In the genomic region with DNA sequence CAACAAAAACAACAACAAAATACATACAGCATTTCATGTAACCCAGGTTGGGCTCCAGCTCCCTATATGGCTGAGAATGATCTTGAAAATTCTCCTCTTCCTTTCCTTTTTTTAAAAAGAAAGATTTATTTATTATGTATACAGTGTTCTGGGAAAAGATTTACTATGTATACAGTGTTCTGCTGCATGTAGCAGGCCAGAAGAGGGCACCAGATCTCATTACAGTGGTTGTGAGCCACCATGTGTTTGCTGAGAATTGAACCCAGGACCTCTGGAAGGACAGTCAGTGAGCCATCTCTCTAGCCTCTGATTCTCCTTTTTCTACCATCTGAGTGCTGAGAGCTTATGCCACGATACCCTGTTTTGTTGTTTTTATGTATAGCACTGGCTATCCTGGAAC, we compare ENCODE assay signal across 36 mouse cellular contexts. TPM values are rescaled to one million over a fixed set of nuclear protein-coding genes. Genes with fewer than 3 reads are reported as not detected.
DNase-seq lines count a peak whose midpoint lies in the region; ATAC-seq and TF ChIP-seq lines count a peak whose summit lies in the region.
"Had no signal": no experiment of that assay in that cellular context is flagged by ENCODE, and none has a peak within 500 bp of the region (broad histone marks: within the 10 kb centered on the region; RNA-seq: fewer than 3 reads in every experiment).

No protein-coding gene starts in this region.

- peak; percentile 38 for TF ChIP-seq CTCF in heart, adult 2 months (IDR thresholded peaks at IDR 0.05)
- TF ChIP-seq CTCF in liver, embryonic 14.5 days (IDR thresholded peaks at IDR 0.05; ENCODE audit: low read depth), result peak; percentile 32; the same call in 1 of the 2 replicates
- TF ChIP-seq CTCF in midbrain, postnatal 0 days (IDR thresholded peaks at IDR 0.05), result peak; percentile 33; the same call in 1 of the 2 replicates
- peak; percentile 16 to 41 (median 22); a peak in 4 of 6 replicates for TF ChIP-seq CTCF in MEL (IDR thresholded peaks at IDR 0.05 in 2 of 3, conservative IDR thresholded peaks at IDR 0.05 in 1 of 3; ENCODE audit: control insufficient read depth in 1 of 3, insufficient read depth in 1 of 3, low read depth in 2 of 3, low read length in 3 of 3, poor library complexity in 1 of 3, severe bottlenecking in 1 of 3)

- peak; percentile 11 for TF ChIP-seq RAD21 in MEL (IDR thresholded peaks at IDR 0.05; ENCODE audit: low read depth, low read length)

- H3K27me3 ChIP-seq in heart, adult 2 months (ENCODE audit: control insufficient read depth, insufficient read depth, low read length), result no peaks in the 10 kb centered on the region
- no peaks in the 10 kb centered on the region for H3K27me3 ChIP-seq in liver, embryonic 14.5 days (ENCODE audit: control insufficient read depth, insufficient read depth, low read length)
- 0 out of 2 replicates have a peak, but pooled peaks cover 16% of the 10 kb centered on the region for H3K27me3 ChIP-seq in liver, embryonic 12.5 days (replicated peaks)
- no peaks in the 10 kb centered on the region for H3K27me3 ChIP-seq in midbrain, postnatal 0 days (ENCODE audit: insufficient read depth, low read length)
- no peaks in the 10 kb centered on the region for H3K27me3 ChIP-seq in midbrain, embryonic 16.5 days (ENCODE audit: control insufficient read depth, insufficient read depth, low read depth, low read length)
- H3K27me3 ChIP-seq in MEL (ENCODE audit: control insufficient read depth in 1 of 2, insufficient read depth in 2 of 2, low read length in 2 of 2), result no peaks in the 10 kb centered on the region
- H3K27me3 ChIP-seq: heart, embryonic 12.5 days; limb, embryonic 15.5 days; Patski had no signal

- H3K79me2 ChIP-seq in heart, adult 2 months (replicated peaks; ENCODE audit: control insufficient read depth, insufficient read depth, low read length), result no peaks in the 10 kb centered on the region
- peaks cover 2% of the 10 kb centered on the region; the same call in 1 of the 2 replicates for H3K79me2 ChIP-seq in MEL (ENCODE audit: control insufficient read depth, insufficient read depth, low read length, poor library complexity)

- TF ChIP-seq POLR2A in heart, adult 2 months (IDR thresholded peaks at IDR 0.05; ENCODE audit: insufficient read depth, low read depth, low read length), result no peak
- TF ChIP-seq POLR2A in MEL (IDR thresholded peaks at IDR 0.05; ENCODE audit: control insufficient read depth in 1 of 2, insufficient read depth in 1 of 2, low read depth in 1 of 2, low read length in 2 of 2, poor library complexity in 1 of 2), result no peak

- H3K36me3 ChIP-seq in heart, adult 2 months (ENCODE audit: control insufficient read depth, insufficient read depth, low read length), result peaks cover 2% of the 10 kb centered on the region; the same call in 1 of the 2 replicates
- H3K36me3 ChIP-seq in liver, embryonic 14.5 days (replicated peaks; ENCODE audit: control insufficient read depth, insufficient read depth, low read depth), result no peaks in the 10 kb centered on the region
- peaks cover 4% of the 10 kb centered on the region; the same call in 1 of the 2 replicates for H3K36me3 ChIP-seq in liver, embryonic 12.5 days
- no peaks in the 10 kb centered on the region for H3K36me3 ChIP-seq in midbrain, postnatal 0 days (ENCODE audit: insufficient read depth, low read length)
- no peaks in the 10 kb centered on the region for H3K36me3 ChIP-seq in midbrain, embryonic 16.5 days (ENCODE audit: control insufficient read depth, insufficient read depth, low read length)
- H3K36me3 ChIP-seq in MEL (ENCODE audit: control insufficient read depth in 1 of 2, insufficient read depth in 2 of 2, low read length in 2 of 2), result peaks cover 0 to 10% of the 10 kb centered on the region in 2 experiments; a peak in 1 of 4 replicates
- H3K36me3 ChIP-seq: embryonic facial prominence, embryonic 10.5 days; forebrain, embryonic 12.5 days; heart, embryonic 12.5 days; midbrain, embryonic 10.5 days had no signal

- no peak overlapping the region for H3K4me3 ChIP-seq in heart, adult 2 months
- H3K4me3 ChIP-seq in liver, embryonic 14.5 days (ENCODE audit: insufficient read depth in 1 of 2, low read depth in 2 of 2, low read length in 2 of 2), result no peak overlapping the region
- no peak overlapping the region for H3K4me3 ChIP-seq in liver, embryonic 12.5 days
- H3K4me3 ChIP-seq in midbrain, postnatal 0 days (ENCODE audit: low read depth, low read length), result no peak overlapping the region
- H3K4me3 ChIP-seq in midbrain, embryonic 16.5 days (ENCODE audit: low read depth, low read length), result no peak overlapping the region
- no peak overlapping the region for H3K4me3 ChIP-seq in MEL (ENCODE audit: control insufficient read depth in 1 of 2, insufficient read depth in 1 of 2, low read depth in 2 of 2, low read length in 2 of 2)
- H3K4me3 ChIP-seq: embryonic facial prominence, embryonic 15.5 days; forebrain, embryonic 12.5 days; heart, embryonic 12.5 days; limb, embryonic 10.5 days; limb, embryonic 15.5 days; midbrain, embryonic 10.5 days had no signal

- no peaks in the 10 kb centered on the region for H3K9me3 ChIP-seq in liver, embryonic 14.5 days (ENCODE audit: control insufficient read depth, low read length)
- no peaks in the 10 kb centered on the region for H3K9me3 ChIP-seq in liver, embryonic 12.5 days (replicated peaks)
- H3K9me3 ChIP-seq in midbrain, postnatal 0 days (ENCODE audit: low read length), result no peaks in the 10 kb centered on the region
- H3K9me3 ChIP-seq in midbrain, embryonic 16.5 days (replicated peaks; ENCODE audit: control insufficient read depth, low read length, poor library complexity, severe bottlenecking), result no peaks in the 10 kb centered on the region
- no peaks in the 10 kb centered on the region for H3K9me3 ChIP-seq in MEL (replicated peaks; ENCODE audit: insufficient read depth, low read length)
- H3K9me3 ChIP-seq: embryonic facial prominence, embryonic 10.5 days; embryonic facial prominence, embryonic 15.5 days; forebrain, embryonic 12.5 days; G1E; heart, embryonic 12.5 days; limb, embryonic 10.5 days; limb, embryonic 15.5 days; midbrain, embryonic 10.5 days had no signal

- H3K4me2 ChIP-seq in liver, embryonic 14.5 days (ENCODE audit: low read depth), result no peak overlapping the region
- no peak overlapping the region for H3K4me2 ChIP-seq in liver, embryonic 12.5 days
- no peak overlapping the region for H3K4me2 ChIP-seq in midbrain, postnatal 0 days (ENCODE audit: low read depth, low read length, poor library complexity, severe bottlenecking)
- no peak overlapping the region for H3K4me2 ChIP-seq in midbrain, embryonic 16.5 days (ENCODE audit: low read length)
- H3K4me2 ChIP-seq: embryonic facial prominence, embryonic 15.5 days; forebrain, embryonic 12.5 days; heart, embryonic 12.5 days; limb, embryonic 15.5 days had no signal

- peaks cover 5% of the 10 kb centered on the region for H3K4me1 ChIP-seq in heart, adult 2 months (ENCODE audit: control insufficient read depth, insufficient read depth, low read length)
- peaks cover 17 to 21% of the 10 kb centered on the region in 2 experiments for H3K4me1 ChIP-seq in liver, embryonic 14.5 days (replicated peaks; ENCODE audit: control insufficient read depth in 2 of 2, insufficient read depth in 2 of 2, low read length in 1 of 2)
- H3K4me1 ChIP-seq in liver, embryonic 12.5 days, result peaks cover 31% of the 10 kb centered on the region
- H3K4me1 ChIP-seq in midbrain, postnatal 0 days (ENCODE audit: insufficient read depth, low read length), result no peaks in the 10 kb centered on the region
- H3K4me1 ChIP-seq in midbrain, embryonic 16.5 days (ENCODE audit: control insufficient read depth, insufficient read depth, low read length), result peaks cover 9% of the 10 kb centered on the region; the same call in 1 of the 2 replicates
- peaks cover 0 to 21% of the 10 kb centered on the region in 2 experiments; a peak in 2 of 4 replicates for H3K4me1 ChIP-seq in MEL (ENCODE audit: control insufficient read depth in 1 of 2, insufficient read depth in 2 of 2, low read length in 2 of 2)

- WGBS in heart, adult 2 months, result 89% methylated on average over 1 of the region's 1 CpGs
- 69% methylated on average over 1 of the region's 1 CpGs for WGBS in liver, embryonic 14.5 days (ENCODE audit: insufficient replicate concordance)
- 61% methylated on average over 1 of the region's 1 CpGs for WGBS in liver, embryonic 12.5 days (ENCODE audit: insufficient replicate concordance)
- WGBS in midbrain, postnatal 0 days, result 90% methylated on average over 1 of the region's 1 CpGs
- WGBS in midbrain, embryonic 16.5 days, result 90% methylated on average over 1 of the region's 1 CpGs

- intact Hi-C loops in heart, adult 2 months (cut with DNase I), result no loop called here
- intact Hi-C loops in heart, postnatal 25 days (cut with DNase I), result loop anchor here (10.0 kb wide), 1 partner anchor 540 kb away; the partner anchor contains the start of gene Ube2i

- no peak for TF ChIP-seq EP300 in heart, adult 2 months (IDR thresholded peaks at IDR 0.05; ENCODE audit: insufficient read depth, low read depth, low read length)
- no peak for TF ChIP-seq EP300 in liver, embryonic 14.5 days (IDR thresholded peaks at IDR 0.05; ENCODE audit: low read depth)
- TF ChIP-seq EP300 in MEL (IDR thresholded peaks at IDR 0.05; ENCODE audit: low read depth in 1 of 2, low read length in 2 of 2), result no peak

- no peak overlapping the region for H3K9ac ChIP-seq in heart, adult 2 months (ENCODE audit: low read depth, low read length)
- no peak overlapping the region for H3K9ac ChIP-seq in liver, embryonic 14.5 days (replicated peaks)
- no peak overlapping the region for H3K9ac ChIP-seq in liver, embryonic 12.5 days
- no peak overlapping the region for H3K9ac ChIP-seq in midbrain, postnatal 0 days (replicated peaks; ENCODE audit: low read length, poor library complexity, severe bottlenecking)
- H3K9ac ChIP-seq in midbrain, embryonic 16.5 days (ENCODE audit: low read depth, low read length), result no peak overlapping the region
- H3K9ac ChIP-seq in MEL (ENCODE audit: control insufficient read depth, low read depth, low read length, poor library complexity, severe bottlenecking), result no peak overlapping the region
- H3K9ac ChIP-seq: embryonic facial prominence, embryonic 15.5 days; forebrain, embryonic 12.5 days; heart, embryonic 12.5 days; limb, embryonic 15.5 days had no signal

- DNase-seq in heart, adult 2 months, result no peak
- DNase-seq in heart, postnatal 25 days (ENCODE audit: low spot score), result no peak
- no peak for DNase-seq in liver, embryonic 14.5 days (ENCODE audit: low read depth in 3 of 3, low spot score in 3 of 3)
- DNase-seq in midbrain, postnatal 0 days (ENCODE audit: low spot score), result no peak
- DNase-seq in MEL (ENCODE audit: low read depth, low spot score), result peak; percentile 40
- DNase-seq in thymus, postnatal 10 days (ENCODE audit: low spot score in 2 of 2), result no peak
- DNase-seq: adrenal gland, postnatal 10 days; cerebellum, adult 8-10 months; cerebellum, postnatal 25 days; gastrocnemius, postnatal 36 days; heart, adult 18-20 months; kidney, postnatal 25 days; lung, postnatal 10 days; retina, postnatal 1 day; right cerebral cortex, postnatal 14 days; thymus, adult 18-20 months; thymus, postnatal 36 days had no signal

- H3K27ac ChIP-seq in heart, adult 2 months, result no peak overlapping the region
- H3K27ac ChIP-seq in liver, embryonic 14.5 days, result no peak overlapping the region
- no peak overlapping the region for H3K27ac ChIP-seq in liver, embryonic 12.5 days
- H3K27ac ChIP-seq in midbrain, postnatal 0 days (ENCODE audit: low read depth, low read length), result no peak overlapping the region
- H3K27ac ChIP-seq in midbrain, embryonic 16.5 days (ENCODE audit: low read length), result no peak overlapping the region
- no peak overlapping the region for H3K27ac ChIP-seq in MEL (ENCODE audit: control insufficient read depth, low read depth, low read length)
- H3K27ac ChIP-seq: embryonic facial prominence, embryonic 10.5 days; embryonic facial prominence, embryonic 15.5 days; forebrain, embryonic 12.5 days; limb, embryonic 10.5 days; limb, embryonic 15.5 days; midbrain, embryonic 10.5 days had no signal

- ATAC-seq in liver, embryonic 14.5 days (ENCODE audit: insufficient read depth), result no peak
- no peak for ATAC-seq in liver, embryonic 12.5 days
- ATAC-seq in midbrain, postnatal 0 days (ENCODE audit: low FRiP score), result no peak
- ATAC-seq in midbrain, embryonic 16.5 days, result no peak
- ATAC-seq: hindbrain, embryonic 16.5 days; intestine, embryonic 16.5 days; Patski had no signal

RNA-seq across cellular contexts. Expression of gene Msrb1, which starts 1.9 kb away (rescaled TPM):
- total RNA-seq in heart, adult 2 months (2021), result 100 to 1,000 TPM; 154 to 178 TPM
- 155 and 164 TPM in 2 replicates for polyA plus RNA-seq in heart, adult 2 months (2012; rRNA removed)
- total RNA-seq in heart, postnatal 25 days (2021), result 100 to 1,000 TPM; 191 to 194 TPM
- 18.3 and 25.4 TPM in 2 replicates for polyA plus RNA-seq in liver, embryonic 14.5 days (2012; rRNA removed)
- 28.8 and 28.9 TPM in 2 replicates for polyA plus RNA-seq in liver, embryonic 14.5 days (2014; fragmentation: Nextera tagmentation; extraction: Ambion mirVana)
- polyA plus RNA-seq in liver, embryonic 12.5 days (2016; fragmentation: Nextera tagmentation; extraction: Ambion mirVana), result 20.8 and 21.6 TPM in 2 replicates
- 9.6 and 14.1 TPM in 2 replicates for total RNA-seq in midbrain, postnatal 0 days (2014; rRNA removed)
- 20.6 and 22.6 TPM in 2 replicates for polyA plus RNA-seq in midbrain, postnatal 0 days (2015; fragmentation: Nextera tagmentation; extraction: Ambion mirVana)
- polyA plus RNA-seq in midbrain, embryonic 16.5 days (2015; fragmentation: Nextera tagmentation; extraction: Ambion mirVana), result 14.9 and 17.5 TPM in 2 replicates
- total RNA-seq in MEL (2012; rRNA removed), result 27.0 and 31.9 TPM in 2 replicates
- 10 to 100 TPM in 1 of 2 experiments, not detected in 1; 58.6 TPM for polyA plus RNA-seq in MEL (2012; ENCODE audit: insufficient read depth in 1 of 2, insufficient read length in 2 of 2, low read depth in 1 of 2, low replicate concordance in 2 of 2, missing spikeins in 1 of 2)

RNA-seq across cellular contexts. Expression of gene Rpl3l, which starts 6.9 kb away (rescaled TPM):
- total RNA-seq in heart, adult 2 months (2021), result 100 to 1,000 TPM; 386 to 472 TPM
- 213 and 215 TPM in 2 replicates for polyA plus RNA-seq in heart, adult 2 months (2012; rRNA removed)
- 100 to 1,000 TPM; 375 to 390 TPM for total RNA-seq in heart, postnatal 25 days (2021)
- polyA plus RNA-seq in liver, embryonic 14.5 days (2012; rRNA removed), result 0.03 TPM in 1 of 2 replicates, not detected in the other
- not detected in 2 replicates for polyA plus RNA-seq in liver, embryonic 14.5 days (2014; fragmentation: Nextera tagmentation; extraction: Ambion mirVana)
- not detected in 2 replicates for polyA plus RNA-seq in liver, embryonic 12.5 days (2016; fragmentation: Nextera tagmentation; extraction: Ambion mirVana)
- total RNA-seq in midbrain, postnatal 0 days (2014; rRNA removed), result not detected in 2 replicates
- 0.21 and 0.37 TPM in 2 replicates for polyA plus RNA-seq in midbrain, postnatal 0 days (2015; fragmentation: Nextera tagmentation; extraction: Ambion mirVana)
- polyA plus RNA-seq in midbrain, embryonic 16.5 days (2015; fragmentation: Nextera tagmentation; extraction: Ambion mirVana), result not detected in 2 replicates
- total RNA-seq in MEL (2012; rRNA removed), result 0.12 and 0.13 TPM in 2 replicates
- polyA plus RNA-seq in MEL (2012; ENCODE audit: insufficient read depth in 1 of 2, insufficient read length in 2 of 2, low read depth in 1 of 2, low replicate concordance in 2 of 2, missing spikeins in 1 of 2), result under 1 TPM in 1 of 2 experiments, not detected in 1; 0.24 TPM
- total RNA-seq: G1E; hematopoietic stem cell, adult 5-6 weeks had no signal
- polyA plus RNA-seq: embryonic facial prominence, embryonic 10.5 days; embryonic facial prominence, embryonic 15.5 days; forebrain, embryonic 12.5 days; G1E; hindbrain, embryonic 16.5 days; intestine, embryonic 16.5 days; limb, embryonic 10.5 days; limb, embryonic 15.5 days; midbrain, embryonic 10.5 days had no signal

RNA-seq across cellular contexts. Expression of gene Ndufb10, which starts 10.2 kb away (rescaled TPM):
- total RNA-seq in heart, adult 2 months (2021), result 100 to 1,000 TPM; 916 to 992 TPM
- polyA plus RNA-seq in heart, adult 2 months (2012; rRNA removed), result 1,269 and 1,412 TPM in 2 replicates
- total RNA-seq in heart, postnatal 25 days (2021), result 1,000 to 10,000 TPM; 1,080 to 1,118 TPM
- 84.0 and 162 TPM in 2 replicates for polyA plus RNA-seq in liver, embryonic 14.5 days (2012; rRNA removed)
- polyA plus RNA-seq in liver, embryonic 14.5 days (2014; fragmentation: Nextera tagmentation; extraction: Ambion mirVana), result 207 and 216 TPM in 2 replicates
- polyA plus RNA-seq in liver, embryonic 12.5 days (2016; fragmentation: Nextera tagmentation; extraction: Ambion mirVana), result 233 and 239 TPM in 2 replicates
- 150 and 170 TPM in 2 replicates for total RNA-seq in midbrain, postnatal 0 days (2014; rRNA removed)
- 344 and 349 TPM in 2 replicates for polyA plus RNA-seq in midbrain, postnatal 0 days (2015; fragmentation: Nextera tagmentation; extraction: Ambion mirVana)
- 264 and 289 TPM in 2 replicates for polyA plus RNA-seq in midbrain, embryonic 16.5 days (2015; fragmentation: Nextera tagmentation; extraction: Ambion mirVana)
- 258 and 292 TPM in 2 replicates for total RNA-seq in MEL (2012; rRNA removed)
- 100 to 1,000 TPM in 1 of 2 experiments, not detected in 1; 230 TPM for polyA plus RNA-seq in MEL (2012; ENCODE audit: insufficient read depth in 1 of 2, insufficient read length in 2 of 2, low read depth in 1 of 2, low replicate concordance in 2 of 2, missing spikeins in 1 of 2)

RNA-seq across cellular contexts. Expression of gene Rps2, which starts 16.6 kb away (rescaled TPM):
- total RNA-seq in heart, adult 2 months (2021), result 100 to 1,000 TPM; 675 to 722 TPM
- 2,277 and 2,346 TPM in 2 replicates for polyA plus RNA-seq in heart, adult 2 months (2012; rRNA removed)
- total RNA-seq in heart, postnatal 25 days (2021), result 100 to 1,000 TPM; 745 to 758 TPM
- polyA plus RNA-seq in liver, embryonic 14.5 days (2012; rRNA removed), result 2,096 and 2,246 TPM in 2 replicates
- 1,219 and 1,250 TPM in 2 replicates for polyA plus RNA-seq in liver, embryonic 14.5 days (2014; fragmentation: Nextera tagmentation; extraction: Ambion mirVana)
- 1,444 and 1,454 TPM in 2 replicates for polyA plus RNA-seq in liver, embryonic 12.5 days (2016; fragmentation: Nextera tagmentation; extraction: Ambion mirVana)
- total RNA-seq in midbrain, postnatal 0 days (2014; rRNA removed), result 2,209 and 2,389 TPM in 2 replicates
- 749 and 802 TPM in 2 replicates for polyA plus RNA-seq in midbrain, postnatal 0 days (2015; fragmentation: Nextera tagmentation; extraction: Ambion mirVana)
- 657 and 682 TPM in 2 replicates for polyA plus RNA-seq in midbrain, embryonic 16.5 days (2015; fragmentation: Nextera tagmentation; extraction: Ambion mirVana)
- total RNA-seq in MEL (2012; rRNA removed), result 3,755 and 4,516 TPM in 2 replicates
- polyA plus RNA-seq in MEL (2012; ENCODE audit: insufficient read depth in 1 of 2, insufficient read length in 2 of 2, low read depth in 1 of 2, low replicate concordance in 2 of 2, missing spikeins in 1 of 2), result 1,000 to 10,000 TPM in 1 of 2 experiments, not detected in 1; 1,852 TPM

RNA-seq across cellular contexts. Expression of gene Rnf151, which starts 16.6 kb away (rescaled TPM):
- not detected for total RNA-seq in heart, adult 2 months (2021)
- polyA plus RNA-seq in heart, adult 2 months (2012; rRNA removed), result 0.15 and 0.68 TPM in 2 replicates
- total RNA-seq in heart, postnatal 25 days (2021), result not detected
- 0.11 and 0.29 TPM in 2 replicates for polyA plus RNA-seq in liver, embryonic 14.5 days (2012; rRNA removed)
- polyA plus RNA-seq in liver, embryonic 14.5 days (2014; fragmentation: Nextera tagmentation; extraction: Ambion mirVana), result not detected in 2 replicates
- polyA plus RNA-seq in liver, embryonic 12.5 days (2016; fragmentation: Nextera tagmentation; extraction: Ambion mirVana), result 0.19 and 0.46 TPM in 2 replicates
- not detected in 2 replicates for total RNA-seq in midbrain, postnatal 0 days (2014; rRNA removed)
- not detected in 2 replicates for polyA plus RNA-seq in midbrain, postnatal 0 days (2015; fragmentation: Nextera tagmentation; extraction: Ambion mirVana)
- 0.28 TPM in 1 of 2 replicates, not detected in the other for polyA plus RNA-seq in midbrain, embryonic 16.5 days (2015; fragmentation: Nextera tagmentation; extraction: Ambion mirVana)
- total RNA-seq in MEL (2012; rRNA removed), result 0.23 and 0.26 TPM in 2 replicates
- polyA plus RNA-seq in MEL (2012; ENCODE audit: insufficient read depth in 1 of 2, insufficient read length in 2 of 2, low read depth in 1 of 2, low replicate concordance in 2 of 2, missing spikeins in 1 of 2), result under 1 TPM in 1 of 2 experiments, not detected in 1; 0.40 TPM
- total RNA-seq: G1E; gastrocnemius, postnatal 36 days; heart, adult 18-20 months; hematopoietic stem cell, adult 5-6 weeks; layer of hippocampus, postnatal 25 days; monocyte, adult 5-6 weeks had no signal
- polyA plus RNA-seq: forebrain, embryonic 12.5 days; heart, embryonic 12.5 days; heart, postnatal 0 days; hindbrain, embryonic 16.5 days; intestine, embryonic 16.5 days; neural tube, embryonic 14.5 days; stomach, embryonic 14.5 days had no signal

Comparison
In these comparisons a context has a peak if more than half of its experiments do, and no peak if none do; other contexts are left out.
1. RNA of gene Rpl3l, which starts 6.9 kb away (polyA plus RNA-seq): 213 to 215 TPM in heart, adult 2 months; 0.21 to 0.37 TPM in midbrain, postnatal 0 days, 0.24 TPM in MEL, not detected in midbrain, embryonic 16.5 days, not detected in liver, embryonic 12.5 days and 0.03 TPM in liver, embryonic 14.5 days; every median in the first group is over 100 times any median in the second.
2. Peak in every context shown above with its lines, with median percentiles within 50 percentile points of each other: CTCF ChIP-seq.